ENCODE assay signal across 7 mouse cellular contexts in genomic region chr5:124010910-124011655, GRCm38 (mm10). TPM values are rescaled to one million over a fixed set of nuclear protein-coding genes. Genes with fewer than 3 reads are reported as not detected.
DNase-seq lines count a peak whose midpoint lies in the region; ATAC-seq lines count a peak whose summit lies in the region.

No protein-coding gene starts in this region.

- WGBS in embryonic facial prominence, embryonic 11.5 days: 16% methylated on average over 18 of the region's 19 CpGs
- 5% methylated on average over 19 of the region's 19 CpGs for WGBS in heart, embryonic 15.5 days
- WGBS in limb, embryonic 12.5 days: 8% methylated on average over 19 of the region's 19 CpGs
- WGBS in midbrain, embryonic 11.5 days: 6% methylated on average over 19 of the region's 19 CpGs

- ATAC-seq in embryonic facial prominence, embryonic 11.5 days (replicated peaks; ENCODE audit: insufficient number of reproducible peaks, low FRiP score, low TSS enrichment, low read depth): peak; percentile 46
- peak; percentile 52 for ATAC-seq in heart, embryonic 15.5 days (replicated peaks; ENCODE audit: insufficient number of reproducible peaks, insufficient read depth, low FRiP score, low read depth)
- peak; percentile 34; the same call in 1 of the 2 replicates for ATAC-seq in limb, embryonic 12.5 days (ENCODE audit: insufficient number of reproducible peaks, insufficient read depth, low FRiP score, low TSS enrichment, low read depth)
- ATAC-seq in midbrain, embryonic 11.5 days (ENCODE audit: low FRiP score): peak; percentile 72

- no peaks in the 10 kb centered on the region for H3K9me3 ChIP-seq in embryonic facial prominence, embryonic 11.5 days (replicated peaks; ENCODE audit: control insufficient read depth, low read length)
- no peaks in the 10 kb centered on the region for H3K9me3 ChIP-seq in heart, embryonic 15.5 days (replicated peaks)
- H3K9me3 ChIP-seq in limb, embryonic 12.5 days: no peaks in the 10 kb centered on the region
- no peaks in the 10 kb centered on the region for H3K9me3 ChIP-seq in midbrain, embryonic 11.5 days (ENCODE audit: control insufficient read depth, low read length)

- no peak overlapping the region for H3K4me3 ChIP-seq in embryonic facial prominence, embryonic 11.5 days (ENCODE audit: low read depth, low read length)
- peak overlapping the region; percentile 12 for H3K4me3 ChIP-seq in heart, embryonic 15.5 days
- 0 out of 2 replicates have a peak overlapping the region, but pooled peaks have one; percentile 11 for H3K4me3 ChIP-seq in limb, embryonic 12.5 days (replicated peaks)
- H3K4me3 ChIP-seq in midbrain, embryonic 11.5 days (ENCODE audit: low read depth, low read length): no peak overlapping the region

- peak overlapping the region; percentile 59 for H3K27ac ChIP-seq in embryonic facial prominence, embryonic 11.5 days (replicated peaks; ENCODE audit: low read depth, low read length)
- peak overlapping the region; percentile 96 for H3K27ac ChIP-seq in heart, embryonic 15.5 days
- H3K27ac ChIP-seq in limb, embryonic 12.5 days: peak overlapping the region; percentile 86
- peak overlapping the region; percentile 82 for H3K27ac ChIP-seq in midbrain, embryonic 11.5 days (ENCODE audit: low read depth, low read length)

- no peaks in the 10 kb centered on the region for H3K27me3 ChIP-seq in embryonic facial prominence, embryonic 11.5 days (ENCODE audit: control insufficient read depth, insufficient read depth, low read length)
- H3K27me3 ChIP-seq in heart, embryonic 15.5 days: no peaks in the 10 kb centered on the region
- no peaks in the 10 kb centered on the region for H3K27me3 ChIP-seq in limb, embryonic 12.5 days
- H3K27me3 ChIP-seq in midbrain, embryonic 11.5 days (ENCODE audit: control insufficient read depth, insufficient read depth, low read length): no peaks in the 10 kb centered on the region

- peaks cover 3% of the 10 kb centered on the region for H3K36me3 ChIP-seq in embryonic facial prominence, embryonic 11.5 days (replicated peaks; ENCODE audit: control insufficient read depth, insufficient read depth, low read depth, low read length)
- H3K36me3 ChIP-seq in heart, embryonic 15.5 days: peaks cover 36% of the 10 kb centered on the region
- peaks cover 44% of the 10 kb centered on the region for H3K36me3 ChIP-seq in limb, embryonic 12.5 days
- peaks cover 26% of the 10 kb centered on the region; the same call in 1 of the 2 replicates for H3K36me3 ChIP-seq in midbrain, embryonic 11.5 days (ENCODE audit: control insufficient read depth, insufficient read depth, low read length)

- peak; percentile 34 for DNase-seq in urinary bladder, adult 2 months (ENCODE audit: low spot score)
- no peak for DNase-seq in urinary bladder, postnatal 10 days (ENCODE audit: low spot score)
- DNase-seq in embryonic facial prominence, embryonic 11.5 days (ENCODE audit: low spot score): peak; percentile 60
- DNase-seq in midbrain, embryonic 11.5 days (ENCODE audit: low spot score, missing footprints): peak; percentile 94
- no peak for DNase-seq in thymus, adult 18-20 months

- peak overlapping the region; percentile 10; the same call in 1 of the 2 replicates for H3K4me2 ChIP-seq in embryonic facial prominence, embryonic 11.5 days (ENCODE audit: low read depth, low read length)
- H3K4me2 ChIP-seq in heart, embryonic 15.5 days: peak overlapping the region; percentile 53
- peak overlapping the region; percentile 46 for H3K4me2 ChIP-seq in limb, embryonic 12.5 days
- peak overlapping the region; percentile 22 for H3K4me2 ChIP-seq in midbrain, embryonic 11.5 days

- H3K9ac ChIP-seq in embryonic facial prominence, embryonic 11.5 days (replicated peaks; ENCODE audit: low read length): peak overlapping the region; percentile 28
- peak overlapping the region; percentile 46 for H3K9ac ChIP-seq in heart, embryonic 15.5 days
- H3K9ac ChIP-seq in limb, embryonic 12.5 days (replicated peaks): peak overlapping the region; percentile 28; the same call in 1 of the 2 replicates
- H3K9ac ChIP-seq in midbrain, embryonic 11.5 days (ENCODE audit: low read length): peak overlapping the region; percentile 47

- peaks cover 3% of the 10 kb centered on the region for H3K4me1 ChIP-seq in embryonic facial prominence, embryonic 11.5 days (ENCODE audit: control insufficient read depth, insufficient read depth, low read length)
- H3K4me1 ChIP-seq in heart, embryonic 15.5 days (replicated peaks): peaks cover 75% of the 10 kb centered on the region
- H3K4me1 ChIP-seq in limb, embryonic 12.5 days (replicated peaks): peaks cover 50% of the 10 kb centered on the region
- peaks cover 51% of the 10 kb centered on the region for H3K4me1 ChIP-seq in midbrain, embryonic 11.5 days (ENCODE audit: control insufficient read depth, insufficient read depth, low read length)

RNA-seq across cellular contexts. Expression of gene Vps37b, which starts 21.0 kb away (rescaled TPM):
- polyA plus RNA-seq in urinary bladder, adult 2 months (2012; rRNA removed): 34.2 and 38.8 TPM in 2 replicates
- 29.2 and 31.3 TPM in 2 replicates for polyA plus RNA-seq in embryonic facial prominence, embryonic 11.5 days (2014; fragmentation: Nextera tagmentation; extraction: Ambion mirVana)
- polyA plus RNA-seq in heart, embryonic 15.5 days (2015; fragmentation: Nextera tagmentation; extraction: Ambion mirVana): 49.9 and 56.0 TPM in 2 replicates
- 40.7 and 41.6 TPM in 2 replicates for polyA plus RNA-seq in limb, embryonic 12.5 days (2016; fragmentation: Nextera tagmentation; extraction: Ambion mirVana)
- 45.5 and 50.7 TPM in 2 replicates for polyA plus RNA-seq in midbrain, embryonic 11.5 days (2014; fragmentation: Nextera tagmentation; extraction: Ambion mirVana)

RNA-seq across cellular contexts. Expression of gene Hip1r, which starts 37.7 kb away (rescaled TPM):
- polyA plus RNA-seq in urinary bladder, adult 2 months (2012; rRNA removed): 53.9 and 54.0 TPM in 2 replicates
- 3.0 and 5.0 TPM in 2 replicates for polyA plus RNA-seq in embryonic facial prominence, embryonic 11.5 days (2014; fragmentation: Nextera tagmentation; extraction: Ambion mirVana)
- polyA plus RNA-seq in heart, embryonic 15.5 days (2015; fragmentation: Nextera tagmentation; extraction: Ambion mirVana): 6.6 and 9.7 TPM in 2 replicates
- polyA plus RNA-seq in limb, embryonic 12.5 days (2016; fragmentation: Nextera tagmentation; extraction: Ambion mirVana): 7.9 and 9.9 TPM in 2 replicates
- 4.6 and 5.2 TPM in 2 replicates for polyA plus RNA-seq in midbrain, embryonic 11.5 days (2014; fragmentation: Nextera tagmentation; extraction: Ambion mirVana)

Comparison
In these comparisons a context has a peak if more than half of its experiments do, and no peak if none do; other contexts are left out.
1. DNase-seq: peak in urinary bladder, adult 2 months (single experiment), embryonic facial prominence, embryonic 11.5 days (single experiment) and midbrain, embryonic 11.5 days (single experiment); none in urinary bladder, postnatal 10 days (single experiment) and thymus, adult 18-20 months (0 of 2).
2. H3K4me3 ChIP-seq: peak in heart, embryonic 15.5 days (single experiment) and limb, embryonic 12.5 days (single experiment); none in embryonic facial prominence, embryonic 11.5 days (single experiment) and midbrain, embryonic 11.5 days (single experiment).
3. Peak in every context shown above with its lines, with median percentiles within 50 percentile points of each other: ATAC-seq, H3K27ac ChIP-seq, H3K4me2 ChIP-seq and H3K9ac ChIP-seq.